Mouse (Mus musculus) bone marrow macrophage, adult 2 months (primary cell): ENCODE measurements around the gene Cdc42bpb.

ENCODE experiments used
- CTCF ChIP-seq: IDR thresholded peaks from 2 replicates; pipeline ENCODE4 v1.5.1; 2012; ENCODE audit warnings: low read depth, mild to moderate bottlenecking, low read length, moderate library complexity
- POLR2A ChIP-seq: IDR thresholded peaks from 2 replicates; pipeline ENCODE4 v1.6.1; 2012; ENCODE audit warnings: mild to moderate bottlenecking, low read depth, low read length, borderline replicate concordance

- TF ChIP-seq CTCF (peak; percentile 94), POLR2A (no peak)
These were observed 105.1 kb downstream of the Cdc42bpb start for GRCm38 (mm10) chr12:111272420-111272819.
